Mouse (Mus musculus): ENCODE data around the gene Dpf2.

GRCm38 (mm10) chr19:5846557-5847305 lies 66.1 kb downstream of the Dpf2 start:
- TF ChIP-seq CTCF (conservative IDR thresholded peaks at IDR 0.05; ENCODE audit: insufficient read depth, insufficient read length, low read depth, low read length): no peak
- TF ChIP-seq POLR2A (IDR thresholded peaks at IDR 0.05; ENCODE audit: low read depth, low read length): no peak
